Mouse (Mus musculus): Measurements from ENCODE around the gene Epx.

GRCm38 (mm10) chr11:87854550-87854949 is 20.8 kb downstream of the Epx start:
- TF ChIP-seq CTCF (IDR thresholded peaks at IDR 0.05; ENCODE audit: low read depth), result no peak
- TF ChIP-seq EP300 (IDR thresholded peaks at IDR 0.05; ENCODE audit: low read depth), result no peak
